Comparison of ENCODE assay signal across 8 mouse cellular contexts in the genomic region with DNA sequence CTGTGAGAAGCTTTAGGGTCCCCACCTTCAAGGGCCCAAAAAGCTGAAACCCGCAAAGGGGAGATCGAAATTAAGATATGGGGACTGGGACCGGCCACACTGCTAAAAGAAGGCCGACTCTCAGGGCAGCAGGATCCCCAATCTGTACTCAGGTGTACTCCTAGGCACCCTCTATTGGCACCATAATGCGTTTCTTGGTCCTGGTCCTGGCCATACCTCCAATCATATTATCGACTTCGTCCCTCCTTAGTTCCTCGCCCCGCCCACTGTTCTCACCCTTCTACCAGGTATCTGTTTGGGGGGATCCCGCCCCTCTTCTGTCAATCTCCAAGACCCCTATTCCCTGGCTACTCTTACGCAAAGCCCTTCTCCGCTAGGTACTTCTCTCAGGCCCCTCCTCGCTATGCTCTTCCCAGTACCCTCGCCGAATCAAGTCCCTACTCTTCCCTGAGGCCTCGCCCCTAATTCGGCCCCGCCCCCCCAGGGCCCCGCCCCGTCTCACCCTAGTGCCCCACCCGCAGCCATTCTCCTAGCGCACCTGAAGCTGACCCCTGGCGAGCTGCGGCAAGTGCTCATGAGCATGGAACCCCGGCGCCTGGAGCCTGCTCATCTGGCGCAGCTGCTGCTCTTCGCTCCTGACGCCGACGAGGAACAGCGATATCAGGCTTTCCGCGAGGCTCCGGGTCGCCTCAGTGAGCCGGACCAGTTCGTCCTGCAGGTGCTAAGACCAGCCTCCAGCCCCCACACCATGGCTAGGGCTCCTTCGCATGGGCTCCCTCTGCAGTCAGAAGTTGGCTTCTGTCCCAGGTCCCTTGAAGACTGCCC. TPM values are rescaled to one million over a fixed set of nuclear protein-coding genes. Genes with fewer than 3 reads are reported as not detected.
DNase-seq lines count a peak whose midpoint lies in the region; ATAC-seq lines count a peak whose summit lies in the region.

No protein-coding gene starts in this region.

- H3K4me3 ChIP-seq in heart, embryonic 13.5 days: peak overlapping the region; percentile 47
- H3K4me3 ChIP-seq in hindbrain, embryonic 10.5 days: peak overlapping the region; percentile 47
- H3K4me3 ChIP-seq in liver, embryonic 12.5 days: peak overlapping the region; percentile 31
- peak overlapping the region; percentile 36 for H3K4me3 ChIP-seq in neural tube, embryonic 13.5 days

- intact Hi-C loops in heart, postnatal 10 days (cut with DNase I): no loop called here

- H3K9ac ChIP-seq in heart, embryonic 13.5 days: peak overlapping the region; percentile 64; the same call in 1 of the 2 replicates
- H3K9ac ChIP-seq in liver, embryonic 12.5 days: no peak overlapping the region
- H3K9ac ChIP-seq in neural tube, embryonic 13.5 days: peak overlapping the region; percentile 58

- peaks cover 60% of the 10 kb centered on the region for H3K27me3 ChIP-seq in heart, embryonic 13.5 days (replicated peaks)
- peaks cover 68% of the 10 kb centered on the region for H3K27me3 ChIP-seq in hindbrain, embryonic 10.5 days (ENCODE audit: insufficient read depth, poor library complexity, severe bottlenecking)
- peaks cover 72% of the 10 kb centered on the region for H3K27me3 ChIP-seq in liver, embryonic 12.5 days (replicated peaks)
- H3K27me3 ChIP-seq in neural tube, embryonic 13.5 days: peaks cover 58% of the 10 kb centered on the region

- no peak; the same call in 1 of the 2 replicates for ATAC-seq in heart, embryonic 13.5 days (ENCODE audit: extremely low read depth, insufficient number of reproducible peaks, low FRiP score, low TSS enrichment)
- ATAC-seq in liver, embryonic 12.5 days: peak; percentile 74
- peak; percentile 40; the same call in 1 of the 2 replicates for ATAC-seq in neural tube, embryonic 13.5 days (ENCODE audit: low read depth)
- ATAC-seq in cerebellum, adult (ENCODE audit: insufficient number of reproducible peaks, low FRiP score, low TSS enrichment): no peak

- DNase-seq in heart, postnatal 10 days: no peak
- DNase-seq in R1 (ENCODE audit: low read depth, low spot score): peak; percentile 88
- DNase-seq in hindbrain, embryonic 10.5 days (ENCODE audit: low spot score): peak; percentile 31
- DNase-seq in layer of hippocampus, adult 11-12 months (ENCODE audit: low spot score): no peak

- H3K4me2 ChIP-seq in heart, embryonic 13.5 days: peak overlapping the region; percentile 74
- peak overlapping the region; percentile 65 for H3K4me2 ChIP-seq in liver, embryonic 12.5 days
- peak overlapping the region; percentile 60 for H3K4me2 ChIP-seq in neural tube, embryonic 13.5 days

- H3K27ac ChIP-seq in heart, embryonic 13.5 days (replicated peaks): no peak overlapping the region
- H3K27ac ChIP-seq in hindbrain, embryonic 10.5 days: no peak overlapping the region
- no peak overlapping the region for H3K27ac ChIP-seq in liver, embryonic 12.5 days
- H3K27ac ChIP-seq in neural tube, embryonic 13.5 days (replicated peaks): no peak overlapping the region

- H3K9me3 ChIP-seq in heart, embryonic 13.5 days: no peaks in the 10 kb centered on the region
- no peaks in the 10 kb centered on the region for H3K9me3 ChIP-seq in hindbrain, embryonic 10.5 days
- H3K9me3 ChIP-seq in liver, embryonic 12.5 days (replicated peaks): no peaks in the 10 kb centered on the region
- no peaks in the 10 kb centered on the region for H3K9me3 ChIP-seq in neural tube, embryonic 13.5 days

- H3K4me1 ChIP-seq in heart, embryonic 13.5 days: peaks cover 10% of the 10 kb centered on the region
- peaks cover 10% of the 10 kb centered on the region for H3K4me1 ChIP-seq in hindbrain, embryonic 10.5 days (replicated peaks)
- H3K4me1 ChIP-seq in liver, embryonic 12.5 days: peaks cover 12% of the 10 kb centered on the region
- peaks cover 10% of the 10 kb centered on the region for H3K4me1 ChIP-seq in neural tube, embryonic 13.5 days (replicated peaks)

- WGBS in heart, embryonic 13.5 days: 7% methylated on average over 39 of the region's 39 CpGs
- WGBS in hindbrain, embryonic 10.5 days: 10% methylated on average over 39 of the region's 39 CpGs
- WGBS in liver, embryonic 12.5 days (ENCODE audit: insufficient replicate concordance): 7% methylated on average over 39 of the region's 39 CpGs
- WGBS in neural tube, embryonic 13.5 days: 10% methylated on average over 37 of the region's 39 CpGs

- H3K36me3 ChIP-seq in heart, embryonic 13.5 days: no peaks in the 10 kb centered on the region
- H3K36me3 ChIP-seq in hindbrain, embryonic 10.5 days: no peaks in the 10 kb centered on the region
- H3K36me3 ChIP-seq in liver, embryonic 12.5 days: no peaks in the 10 kb centered on the region
- no peaks in the 10 kb centered on the region for H3K36me3 ChIP-seq in neural tube, embryonic 13.5 days

RNA-seq across cellular contexts. Expression of a gene that starts 16.6 kb away (rescaled TPM):
- 250 and 258 TPM in 2 replicates for polyA plus RNA-seq in heart, embryonic 13.5 days (2015; fragmentation: Nextera tagmentation; extraction: Ambion mirVana)
- total RNA-seq in heart, postnatal 10 days (2021): 10 to 100 TPM; 84.3 to 93.6 TPM
- 179 and 188 TPM in 2 replicates for polyA plus RNA-seq in hindbrain, embryonic 10.5 days (2016; fragmentation: Nextera tagmentation; extraction: Ambion mirVana)
- 171 and 174 TPM in 2 replicates for polyA plus RNA-seq in liver, embryonic 12.5 days (2016; fragmentation: Nextera tagmentation; extraction: Ambion mirVana)
- polyA plus RNA-seq in neural tube, embryonic 13.5 days (2015; fragmentation: Nextera tagmentation; extraction: Ambion mirVana): 161 and 179 TPM in 2 replicates

RNA-seq across cellular contexts. Expression of a gene that starts 29.9 kb away (rescaled TPM):
- 0.14 TPM in 1 of 2 replicates, not detected in the other for polyA plus RNA-seq in heart, embryonic 13.5 days (2015; fragmentation: Nextera tagmentation; extraction: Ambion mirVana)
- not detected for total RNA-seq in heart, postnatal 10 days (2021)
- polyA plus RNA-seq in hindbrain, embryonic 10.5 days (2016; fragmentation: Nextera tagmentation; extraction: Ambion mirVana): 0.07 and 0.18 TPM in 2 replicates
- polyA plus RNA-seq in liver, embryonic 12.5 days (2016; fragmentation: Nextera tagmentation; extraction: Ambion mirVana): 0.04 TPM in 1 of 2 replicates, not detected in the other
- 0.54 TPM in 1 of 2 replicates, not detected in the other for polyA plus RNA-seq in neural tube, embryonic 13.5 days (2015; fragmentation: Nextera tagmentation; extraction: Ambion mirVana)

RNA-seq across cellular contexts. Expression of a gene that starts 58.0 kb away (rescaled TPM):
- polyA plus RNA-seq in heart, embryonic 13.5 days (2015; fragmentation: Nextera tagmentation; extraction: Ambion mirVana): 50.5 and 57.1 TPM in 2 replicates
- 10 to 100 TPM; 34.6 to 39.7 TPM for total RNA-seq in heart, postnatal 10 days (2021)
- polyA plus RNA-seq in hindbrain, embryonic 10.5 days (2016; fragmentation: Nextera tagmentation; extraction: Ambion mirVana): 75.7 and 85.7 TPM in 2 replicates
- polyA plus RNA-seq in liver, embryonic 12.5 days (2016; fragmentation: Nextera tagmentation; extraction: Ambion mirVana): 41.9 and 42.9 TPM in 2 replicates
- 71.3 and 74.0 TPM in 2 replicates for polyA plus RNA-seq in neural tube, embryonic 13.5 days (2015; fragmentation: Nextera tagmentation; extraction: Ambion mirVana)

Comparison
In these comparisons a context has a peak if more than half of its experiments do, and no peak if none do; other contexts are left out.
1. ATAC-seq: peak in liver, embryonic 12.5 days (single experiment) and neural tube, embryonic 13.5 days (single experiment); none in heart, embryonic 13.5 days (single experiment) and cerebellum, adult (single experiment).
2. DNase-seq: peak in R1 (single experiment) and hindbrain, embryonic 10.5 days (single experiment); none in heart, postnatal 10 days (0 of 2) and layer of hippocampus, adult 11-12 months (single experiment).
3. Peak in every context shown above with its lines, with median percentiles within 50 percentile points of each other: H3K4me2 ChIP-seq and H3K4me3 ChIP-seq.